Mouse (Mus musculus): ENCODE data around the gene Gm20696.

Gm20696 gene

DNA sequence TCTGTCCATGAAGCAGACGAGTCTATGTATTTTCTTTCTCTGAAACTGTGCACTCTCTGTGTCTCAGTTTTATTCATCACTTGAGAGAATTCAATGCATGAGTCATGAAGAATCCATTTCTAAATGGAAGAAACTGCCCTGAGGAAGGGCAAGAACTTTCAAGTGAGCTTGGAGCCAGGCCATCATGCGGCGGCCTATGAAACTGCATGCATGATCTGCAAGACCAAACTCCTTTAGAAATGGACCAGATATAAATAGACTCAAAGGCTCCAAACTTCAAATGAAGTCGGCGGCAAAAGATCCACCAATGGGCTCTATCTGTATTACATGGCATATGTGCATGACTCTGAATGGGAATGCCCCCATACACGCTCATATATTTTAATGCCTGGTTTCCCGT lies 321.6 kb downstream of the Gm20696 start:
- no peak for DNase-seq

- no peak for DNase-seq
These were observed 322.2 kb downstream of the Gm20696 start for GRCm38 (mm10) chr6:99344357-99344756.

GRCm38 (mm10) chr6:99343815-99344214 lies 322.8 kb downstream of the Gm20696 start:
- DNase-seq: no peak

GRCm38 (mm10) chr6:99342416-99342815 lies 324.2 kb downstream of the Gm20696 start:
- no peak for DNase-seq

DNA sequence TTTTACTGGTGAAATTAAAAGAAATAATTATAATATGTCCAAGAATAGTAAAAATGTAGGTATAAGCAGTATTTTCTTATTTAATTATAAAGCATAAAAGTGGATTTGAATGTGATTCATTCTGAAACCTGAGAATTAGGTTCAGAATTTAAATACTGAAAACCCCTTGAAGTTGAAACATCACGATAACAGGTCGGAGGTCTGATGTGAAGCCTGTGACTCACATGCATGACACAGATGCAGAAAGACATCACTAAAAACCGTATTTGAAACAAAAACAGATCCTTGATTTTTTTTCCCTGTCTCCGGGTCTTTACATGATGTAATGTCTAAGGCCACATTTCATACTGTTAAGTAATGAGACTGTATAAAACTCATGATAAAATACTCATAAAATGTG lies 325.7 kb downstream of the Gm20696 start:
- DNase-seq: no peak

GRCm38 (mm10) chr6:99339986-99340721 lies 326.4 kb downstream of the Gm20696 start:
- no peak for DNase-seq

GRCm38 (mm10) chr6:99339343-99339620 lies 327.3 kb downstream of the Gm20696 start:
- no peak for DNase-seq

DNA sequence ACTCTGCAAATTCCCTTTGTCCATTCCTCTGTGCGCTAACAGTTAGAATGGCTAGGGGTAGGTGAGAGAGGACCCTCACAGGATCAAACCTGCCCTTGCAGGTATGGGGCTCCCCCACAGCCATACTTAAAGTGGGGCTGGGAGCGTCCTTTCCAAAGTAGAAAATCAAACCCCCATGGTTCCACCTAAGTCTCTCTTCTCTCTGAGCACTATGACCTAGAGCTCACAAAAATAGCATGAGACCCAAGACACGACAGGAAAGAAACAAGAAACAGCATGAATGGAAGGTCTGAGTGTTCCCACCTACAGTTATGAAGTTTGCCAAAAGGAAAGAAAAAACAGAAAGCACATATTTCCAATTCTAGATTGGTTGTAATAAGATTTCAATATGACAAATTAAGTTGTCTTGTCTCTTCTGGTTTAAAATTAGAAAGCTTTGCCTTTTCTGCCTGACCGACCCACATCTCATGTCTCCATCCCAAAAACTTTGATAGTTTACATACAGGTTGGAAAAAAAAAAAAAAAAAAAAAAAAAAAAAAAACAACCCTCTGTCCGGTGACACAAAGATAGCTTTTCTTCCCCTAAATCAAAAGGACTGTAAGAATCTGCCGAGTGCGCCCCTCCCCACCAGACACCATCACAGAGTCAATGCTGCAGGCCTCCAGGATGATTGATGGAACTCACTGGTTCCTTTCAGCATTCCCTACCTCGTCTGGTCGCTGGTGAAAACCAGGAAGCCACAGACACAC lies 327.8 kb downstream of the Gm20696 start:
- no peak for DNase-seq

DNA sequence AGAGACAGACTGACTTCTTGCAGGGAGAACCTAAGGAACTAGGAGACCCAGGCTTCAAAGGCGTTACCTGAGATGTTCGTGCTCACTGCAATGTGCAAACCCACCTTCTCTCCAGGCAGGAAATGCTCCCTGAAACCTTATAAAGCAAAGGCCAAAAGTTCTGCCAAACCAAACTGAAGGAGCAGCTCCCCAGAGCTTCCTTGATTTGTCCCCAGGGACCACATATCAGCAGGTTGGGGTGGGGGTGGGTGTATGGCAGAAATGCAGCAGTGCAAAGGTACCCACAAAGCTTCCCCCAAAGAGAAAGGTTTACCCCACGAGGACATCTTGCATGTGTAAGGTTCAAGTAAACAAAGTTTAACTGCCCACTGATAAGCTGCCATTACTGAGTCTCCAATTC lies 328.4 kb downstream of the Gm20696 start:
- no peak for DNase-seq

- DNase-seq: no peak
These were observed 329.0 kb downstream of the Gm20696 start for GRCm38 (mm10) chr6:99337575-99337974.

DNA sequence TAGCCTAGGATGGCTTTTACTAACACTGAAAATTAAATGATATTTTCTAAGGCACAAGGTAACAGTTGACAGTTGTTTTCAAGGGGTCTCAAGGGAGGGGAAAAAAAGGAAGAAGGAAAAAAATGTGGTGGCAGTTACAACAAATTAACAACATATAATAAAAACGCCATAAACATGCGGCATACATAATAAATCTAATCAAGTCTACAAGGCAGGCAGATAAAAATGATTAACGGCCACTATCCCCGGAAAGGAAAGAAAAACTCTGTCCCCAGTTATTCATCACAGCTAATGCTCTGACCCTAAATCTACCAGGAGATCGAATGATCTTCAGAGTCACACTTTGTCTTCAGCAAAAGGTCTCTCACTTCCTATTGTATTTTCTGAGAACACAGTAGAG lies 330.4 kb downstream of the Gm20696 start:
- DNase-seq: no peak

DNA sequence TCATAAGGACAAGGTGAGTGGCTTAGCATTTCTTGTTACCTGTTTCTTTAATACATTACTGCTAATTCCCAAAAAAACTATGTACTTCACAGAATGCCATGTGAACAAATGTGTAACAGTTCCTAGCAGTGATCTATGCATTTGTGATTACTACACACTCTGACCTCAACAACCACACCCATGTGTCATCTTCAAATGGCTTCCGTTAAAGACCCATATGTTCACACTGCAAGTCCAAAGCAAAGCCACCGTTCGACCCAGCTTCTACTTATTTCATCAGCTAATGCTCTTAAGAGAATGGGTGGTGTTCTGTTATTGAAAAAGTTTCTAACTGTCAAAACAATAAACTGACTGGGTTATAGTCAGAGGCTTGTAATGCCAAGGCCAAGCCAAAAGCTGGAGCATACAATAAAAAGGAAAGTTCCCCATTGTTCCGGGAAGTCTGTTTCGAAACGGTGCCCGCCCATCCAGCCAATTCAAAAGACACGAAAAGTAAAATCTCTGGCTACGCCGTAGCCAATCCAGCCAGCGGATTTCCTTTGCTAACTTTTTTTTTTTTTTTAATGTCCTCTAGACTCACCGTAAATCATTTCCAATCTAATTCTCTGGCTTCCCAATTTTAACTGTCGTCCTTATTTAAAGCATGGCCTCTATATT lies 331.3 kb downstream of the Gm20696 start:
- no peak for DNase-seq

GRCm38 (mm10) chr6:99334255-99334654 lies 332.3 kb downstream of the Gm20696 start:
- DNase-seq: no peak

DNA sequence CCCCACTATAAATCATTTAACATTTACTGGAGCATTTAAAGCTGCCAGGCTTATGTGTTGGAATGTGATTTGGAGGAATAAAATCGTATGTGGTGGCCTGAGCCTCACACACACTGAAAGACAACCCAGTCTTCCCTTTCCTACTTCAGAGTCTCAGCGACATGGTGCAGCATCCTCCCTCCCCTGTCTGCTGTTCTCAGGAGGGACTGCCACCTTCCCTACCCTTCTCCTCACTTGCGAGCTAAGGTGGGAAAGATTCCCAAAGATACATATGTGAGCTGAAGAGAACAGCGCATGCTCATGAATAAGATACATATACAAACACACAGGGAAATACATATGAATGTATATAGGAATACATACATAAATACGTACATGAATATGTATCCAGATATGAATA lies 333.5 kb downstream of the Gm20696 start:
- no peak for DNase-seq

DNA sequence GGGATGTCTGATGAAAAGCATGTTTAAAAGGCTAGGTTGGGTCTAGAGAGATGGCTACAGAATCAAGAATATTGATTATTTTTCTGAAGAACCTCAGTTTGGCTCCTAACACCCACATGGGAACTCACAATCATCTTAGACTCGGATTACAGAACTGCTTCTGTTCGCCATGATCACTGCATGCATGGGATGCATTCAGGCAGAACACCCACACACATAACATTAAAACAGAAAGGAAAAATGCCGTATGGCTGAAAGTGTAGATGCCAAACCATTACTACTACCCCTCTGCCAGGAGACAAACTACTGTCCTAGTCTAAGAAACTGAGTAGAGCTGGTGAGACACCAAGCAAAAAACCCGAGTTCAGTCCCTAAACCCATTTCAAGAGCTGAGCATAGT lies 336.4 kb downstream of the Gm20696 start:
- DNase-seq: no peak

GRCm38 (mm10) chr6:99328634-99329033 lies 338.0 kb downstream of the Gm20696 start:
- no peak for DNase-seq

DNA sequence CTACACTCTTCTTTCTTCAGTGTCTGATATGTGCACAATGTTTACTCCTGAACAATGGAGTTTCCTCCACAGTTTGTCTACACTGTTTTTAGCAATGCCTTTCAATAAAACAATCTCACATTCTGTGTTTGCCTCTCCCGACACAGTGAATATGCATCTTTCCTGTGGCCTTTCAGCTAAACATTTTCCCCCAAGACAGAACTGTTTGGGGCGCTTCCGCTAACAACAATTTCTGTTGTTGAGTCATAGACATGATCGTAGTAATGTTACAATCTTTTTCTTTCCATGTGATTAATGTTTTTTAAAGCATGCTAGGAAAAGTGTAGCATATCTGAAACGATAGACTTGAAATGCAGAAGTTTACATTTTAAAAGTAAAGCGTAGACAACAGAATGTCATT lies 338.5 kb downstream of the Gm20696 start:
- DNase-seq: no peak

GRCm38 (mm10) chr6:99327721-99328120 lies 338.9 kb downstream of the Gm20696 start:
- DNase-seq: no peak

GRCm38 (mm10) chr6:99325881-99326280 lies 340.7 kb downstream of the Gm20696 start:
- DNase-seq: no peak

DNA sequence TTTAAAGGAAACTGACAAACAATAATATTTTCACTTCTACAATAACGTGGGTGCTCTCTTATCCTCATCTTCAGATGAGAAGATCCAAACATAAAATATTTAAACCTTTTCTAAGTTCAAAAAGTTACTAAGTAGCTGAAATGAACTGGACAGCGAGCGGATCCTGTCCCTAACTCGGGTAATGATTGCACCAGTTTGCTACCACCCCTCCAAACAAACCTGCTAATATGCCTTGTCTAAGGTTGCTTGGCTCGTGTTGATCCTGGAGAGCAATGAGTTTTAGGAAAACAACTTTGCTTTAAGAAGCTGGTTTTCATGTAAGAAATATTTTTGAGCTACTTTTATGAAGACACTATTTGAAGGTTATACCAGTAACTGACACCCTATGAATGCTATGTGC lies 341.1 kb downstream of the Gm20696 start:
- no peak for DNase-seq

GRCm38 (mm10) chr6:99322132-99322904 lies 344.3 kb downstream of the Gm20696 start:
- DNase-seq: no peak

DNA sequence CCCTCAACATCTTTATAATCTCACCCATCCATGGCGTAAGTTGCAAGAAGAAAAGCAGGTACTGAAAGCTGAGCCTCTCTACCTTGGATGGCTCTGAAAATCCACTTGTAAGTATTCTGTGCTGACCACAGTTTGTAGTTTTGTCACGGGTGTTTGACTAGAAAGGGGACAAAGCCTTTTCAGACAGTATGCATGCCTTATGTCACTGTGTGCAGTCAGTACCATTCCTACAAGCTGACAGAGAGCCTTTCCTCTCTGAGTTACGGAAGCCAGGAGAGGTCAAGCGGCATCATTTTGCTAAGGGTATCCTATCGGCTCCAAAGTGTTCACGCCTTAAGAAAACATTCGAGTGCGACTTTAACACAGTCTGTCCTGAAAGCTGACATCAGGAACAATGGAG lies 346.2 kb downstream of the Gm20696 start:
- no peak for DNase-seq
